Mouse (Mus musculus) cerebellum, adult 2 months (tissue): ENCODE results near the gene Ccdc155.

ENCODE experiments used
- CTCF ChIP-seq: fragments of 200-500 bp; IDR thresholded peaks from 2 replicates; pipeline ENCODE4 v1.5.1; 2011; ENCODE audit warnings: low read depth, mild to moderate bottlenecking, control low read depth, low read length, moderate library complexity, borderline replicate concordance; ENCODE audit not compliant: insufficient read depth
- POLR2A ChIP-seq: fragments of 200-500 bp; IDR thresholded peaks from 2 replicates; pipeline ENCODE4 v1.6.1; 2011; ENCODE audit warnings: low read length, control low read depth, borderline replicate concordance; ENCODE audit not compliant: insufficient read depth

DNA sequence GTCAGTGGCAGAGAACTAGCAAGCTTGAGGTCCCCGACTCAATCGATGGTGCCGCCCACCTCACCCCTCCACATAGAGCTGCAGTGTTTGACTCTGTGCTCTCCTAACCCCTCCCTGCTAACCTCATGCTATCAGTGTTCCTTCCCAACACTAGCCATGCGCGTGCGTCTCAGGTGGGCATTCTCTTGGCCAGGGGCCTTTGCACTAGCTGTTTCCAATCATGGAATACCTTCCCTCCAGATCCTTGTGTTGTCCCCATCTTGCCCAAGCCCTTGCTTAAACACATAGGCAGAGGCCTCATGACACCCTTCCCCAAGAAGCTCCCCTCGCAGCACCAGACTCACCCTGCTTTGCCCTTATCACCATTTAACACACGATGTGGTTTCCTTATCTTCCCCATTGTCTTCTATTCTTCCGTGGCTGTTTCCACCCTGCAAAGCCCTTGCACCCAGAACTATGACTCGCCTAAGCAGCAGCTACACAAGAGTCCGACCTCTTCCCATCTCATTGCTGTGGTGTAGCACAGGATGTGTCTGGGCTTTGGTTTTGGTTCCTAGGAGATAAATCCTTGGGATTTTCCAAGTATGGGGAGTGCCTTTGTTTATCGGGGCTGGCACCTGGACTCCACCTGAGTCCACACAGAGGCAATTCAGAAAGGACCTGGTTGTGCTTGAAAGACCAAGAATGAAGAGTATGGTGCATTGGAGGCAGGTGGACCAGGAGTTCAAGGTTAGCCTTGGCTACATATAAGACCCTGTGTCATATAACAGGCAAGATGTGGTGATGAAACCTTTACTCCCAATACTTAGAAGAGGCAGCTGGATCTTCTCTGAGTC is 67.3 kb downstream of the Ccdc155 start:
- no peak for TF ChIP-seq CTCF
- TF ChIP-seq POLR2A, result no peak
